ENCODE assay signal across 7 mouse cellular contexts in genomic region chr17:24936259-24937237, GRCm38 (mm10). TPM values are rescaled to one million over a fixed set of nuclear protein-coding genes. Genes with fewer than 3 reads are reported as not detected.
DNase-seq lines count a peak whose midpoint lies in the region; ATAC-seq and TF ChIP-seq lines count a peak whose summit lies in the region.

Mapk8ip3 (minus strand) TSS chr17:24936977.

- peak within 1 kb of the TSS; percentile 88 for H3K4me2 ChIP-seq in intestine, postnatal 0 days (replicated peaks; ENCODE audit: low read depth)
- H3K4me2 ChIP-seq in midbrain, embryonic 12.5 days (replicated peaks) = peak within 1 kb of the TSS; percentile 74

- H3K9me3 ChIP-seq in intestine, postnatal 0 days (ENCODE audit: control insufficient read depth) = no peaks in the 10 kb centered on the region
- H3K9me3 ChIP-seq in midbrain, embryonic 12.5 days = no peaks in the 10 kb centered on the region

- peak; percentile 70 for TF ChIP-seq CTCF in intestine, postnatal 0 days (IDR thresholded peaks at IDR 0.05; ENCODE audit: low read depth)
- TF ChIP-seq CTCF in small intestine, adult 2 months (IDR thresholded peaks at IDR 0.05; ENCODE audit: extremely low read depth, insufficient read length, insufficient replicate concordance, low read depth, low read length) = peak; percentile 37; the same call in 1 of the 2 replicates

- no peaks in the 10 kb centered on the region for H3K27me3 ChIP-seq in intestine, postnatal 0 days (replicated peaks; ENCODE audit: control insufficient read depth, insufficient read depth, low read length)
- H3K27me3 ChIP-seq in midbrain, embryonic 12.5 days = no peaks in the 10 kb centered on the region
- H3K27me3 ChIP-seq in small intestine, adult 2 months (ENCODE audit: control insufficient read depth, insufficient read depth, low read length) = no peaks in the 10 kb centered on the region

- peak within 1 kb of the TSS; percentile 67 for H3K9ac ChIP-seq in intestine, postnatal 0 days (ENCODE audit: low read depth, low read length)
- H3K9ac ChIP-seq in midbrain, embryonic 12.5 days (replicated peaks) = peak within 1 kb of the TSS; percentile 90

- no peaks in the 10 kb centered on the region; the same call in 1 of the 2 replicates for H3K4me1 ChIP-seq in intestine, postnatal 0 days (replicated peaks; ENCODE audit: control insufficient read depth, insufficient read depth, low read length)
- peaks cover 25% of the 10 kb centered on the region for H3K4me1 ChIP-seq in midbrain, embryonic 12.5 days
- peaks cover 4% of the 10 kb centered on the region; the same call in 1 of the 2 replicates for H3K4me1 ChIP-seq in small intestine, adult 2 months (ENCODE audit: control insufficient read depth, insufficient read depth, insufficient read length, low read length)

- ATAC-seq in intestine, postnatal 0 days = peak; percentile 96
- peak; percentile 99 for ATAC-seq in midbrain, embryonic 12.5 days (ENCODE audit: low FRiP score, low read depth)

- WGBS in intestine, postnatal 0 days = under 1% methylated on average over 77 of the region's 78 CpGs
- under 1% methylated on average over 78 of the region's 78 CpGs for WGBS in midbrain, embryonic 12.5 days
- WGBS in small intestine, adult 2 months = under 1% methylated on average over 78 of the region's 78 CpGs

- peak within 1 kb of the TSS; percentile 71 for H3K4me3 ChIP-seq in intestine, postnatal 0 days (ENCODE audit: low read depth, low read length)
- H3K4me3 ChIP-seq in midbrain, embryonic 12.5 days = peak within 1 kb of the TSS; percentile 83
- H3K4me3 ChIP-seq in small intestine, adult 2 months (ENCODE audit: low read depth, low read length) = peak within 1 kb of the TSS; percentile 70

- intact Hi-C loops in left cerebral cortex, postnatal 4 days (cut with DNase I) = no loop called here

- peak within 1 kb of the TSS; percentile 66 for H3K27ac ChIP-seq in intestine, postnatal 0 days (ENCODE audit: low read depth, low read length)
- H3K27ac ChIP-seq in midbrain, embryonic 12.5 days (replicated peaks) = peak within 1 kb of the TSS; percentile 87
- peak within 1 kb of the TSS; percentile 82 for H3K27ac ChIP-seq in small intestine, adult 2 months (ENCODE audit: insufficient read depth, low read depth, low read length)

- TF ChIP-seq POLR2A in small intestine, adult 2 months (IDR thresholded peaks at IDR 0.05; ENCODE audit: low read depth, low read length) = peak; percentile 44

- no peaks in the 10 kb centered on the region for H3K36me3 ChIP-seq in intestine, postnatal 0 days (ENCODE audit: control insufficient read depth, insufficient read depth)
- peaks cover 9% of the 10 kb centered on the region; the same call in 1 of the 2 replicates for H3K36me3 ChIP-seq in midbrain, embryonic 12.5 days
- H3K36me3 ChIP-seq in small intestine, adult 2 months (ENCODE audit: control insufficient read depth, insufficient read depth, low read length) = no peaks in the 10 kb centered on the region

- peak; percentile 95 for DNase-seq in adrenal gland, adult 8-10 months
- peak; percentile 91 for DNase-seq in embryo, embryonic 9.5 days (ENCODE audit: extremely low spot score)
- no peak for DNase-seq in gonadal fat pad, adult 2 months (ENCODE audit: low read depth)
- peak; percentile 95 for DNase-seq in left cerebral cortex, postnatal 4 days

RNA-seq across cellular contexts. Expression of gene Mapk8ip3, which starts in this region (rescaled TPM):
- 100 to 1,000 TPM in 3 of 4 experiments, 10 to 100 TPM in 1; 96.1 to 271 (median 177) TPM for total RNA-seq in adrenal gland, adult 8-10 months (2022)
- 75.0 and 90.0 TPM in 2 replicates for polyA plus RNA-seq in gonadal fat pad, adult 2 months (2012; rRNA removed)
- polyA plus RNA-seq in intestine, postnatal 0 days (2015; fragmentation: Nextera tagmentation; extraction: Ambion mirVana) = 5.3 and 6.6 TPM in 2 replicates
- total RNA-seq in left cerebral cortex, postnatal 4 days (2021) = 100 to 1,000 TPM; 255 to 270 TPM
- polyA plus RNA-seq in midbrain, embryonic 12.5 days (2016; fragmentation: Nextera tagmentation; extraction: Ambion mirVana) = 78.7 and 80.0 TPM in 2 replicates
- 37.0 and 51.7 TPM in 2 replicates for polyA plus RNA-seq in small intestine, adult 2 months (2012; rRNA removed)
